Mouse (Mus musculus): ENCODE data around the gene Ddx18.

- TF ChIP-seq RAD21 (IDR thresholded peaks at IDR 0.05; ENCODE audit: low read depth, low read length) (no peak), EP300 (IDR thresholded peaks at IDR 0.05; ENCODE audit: low read length) (no peak), POLR2A (IDR thresholded peaks at IDR 0.05; ENCODE audit: low read depth, low read length) (no peak), CTCF (conservative IDR thresholded peaks at IDR 0.05 in 1 of 2, IDR thresholded peaks at IDR 0.05 in 1 of 2; ENCODE audit: low read depth in 2 of 2, low read length in 2 of 2) (no peak), SMC3 (IDR thresholded peaks at IDR 0.05; ENCODE audit: low read depth, low read length) (no peak), MEF2A (IDR thresholded peaks at IDR 0.05; ENCODE audit: borderline replicate concordance, low read depth, low read length) (no peak), MAFK (IDR thresholded peaks at IDR 0.05; ENCODE audit: insufficient replicate concordance, low read length) (no peak), ZKSCAN1 (IDR thresholded peaks at IDR 0.05; ENCODE audit: borderline replicate concordance, low read depth, low read length) (no peak), SIN3A (IDR thresholded peaks at IDR 0.05; ENCODE audit: low read length) (no peak), ETS1 (conservative IDR thresholded peaks at IDR 0.05; ENCODE audit: low read depth, low read length) (no peak), KAT2A (IDR thresholded peaks at IDR 0.05; ENCODE audit: insufficient replicate concordance, low read length) (no peak), PAX5 (IDR thresholded peaks at IDR 0.05; ENCODE audit: low read length) (no peak)
These were observed 36.4 kb downstream of the Ddx18 start for GRCm38 (mm10) chr1:121531439-121531838.

Data from CH12.LX (cell line).